Mouse (Mus musculus) embryonic facial prominence, embryonic 10.5 days (tissue): ENCODE measurements around the gene Tnnt2. TPM values are rescaled to one million over a fixed set of nuclear protein-coding genes. Genes with fewer than 3 reads are reported as not detected.

Experiments used
- DNase-seq: peaks from one replicate; pipeline ENCODE4 v3.0.0-alpha.2; 2017; ENCODE audit warnings: low spot score
- H3K27ac ChIP-seq: fragments of 300-500 bp; sonication (generic); replicated peaks from 2 replicates; pipeline ENCODE4 v1.5.1; 2016; ENCODE audit warnings: mild to moderate bottlenecking
- H3K27me3 ChIP-seq: fragments of 300-500 bp; sonication (generic); replicated peaks from 2 replicates; pipeline ENCODE4 v1.6.1; 2016; ENCODE audit warnings: low read depth, mild to moderate bottlenecking; ENCODE audit not compliant: poor library complexity, severe bottlenecking
- H3K36me3 ChIP-seq: fragments of 300-500 bp; sonication (generic); replicated peaks from 2 replicates; pipeline ENCODE4 v1.6.1; 2016; ENCODE audit warnings: mild to moderate bottlenecking, moderate library complexity
- H3K4me1 ChIP-seq: fragments of 300-500 bp; sonication (generic); 2 replicates; pipeline ENCODE4 v1.6.1; 2016
- H3K4me3 ChIP-seq: fragments of 300-500 bp; sonication (generic); 2 replicates; pipeline ENCODE4 v1.5.1; 2016; ENCODE audit warnings: mild to moderate bottlenecking, moderate library complexity
- H3K9me3 ChIP-seq: fragments of 300-500 bp; sonication (generic); 2 replicates; pipeline ENCODE4 v1.6.1; 2016; ENCODE audit warnings: mild to moderate bottlenecking
- WGBS: fragments of 180-500 bp; shearing (Covaris S2); methylation state at CpG from one replicate; pipeline ENCODE4 v1.1.7; 2016; 5-methylcytosine and 5-hydroxymethylcytosine counted together
- polyA plus RNA-seq: library from polyadenylated mRNA; unstranded; fragments of >200 nt; fragmentation: Nextera tagmentation; extraction: Ambion mirVana; gene quantifications from 2 replicates; pipeline ENCODE4 v1.2.1, GENCODE M21; 2016

Tnnt2 gene
- polyA plus RNA-seq, 1 experiment from 2014 or later: 1.1 TPM

GRCm38 (mm10) chr1:135810180-135810579 is 26.0 kb upstream of the Tnnt2 start:
- H3K27me3 ChIP-seq: peaks cover 34% of the 10 kb centered on the region
- no peak overlapping the region for H3K4me3 ChIP-seq
- no peaks in the 10 kb centered on the region for H3K9me3 ChIP-seq
- no peaks in the 10 kb centered on the region for H3K36me3 ChIP-seq
- no peak overlapping the region for H3K27ac ChIP-seq
- 78% methylated on average over 2 of the region's 2 CpGs for WGBS
- no peak for DNase-seq
- H3K4me1 ChIP-seq: peaks cover 11% of the 10 kb centered on the region; the same call in 1 of the 2 replicates

GRCm38 (mm10) chr1:135811016-135811646 is 25.0 kb upstream of the Tnnt2 start:
- Histone ChIP-seq H3K4me3 (no peak overlapping the region), H3K9me3 (no peaks in the 10 kb centered on the region), H3K27me3 (peaks cover 40% of the 10 kb centered on the region), H3K4me1 (peaks cover 11% of the 10 kb centered on the region; the same call in 1 of the 2 replicates), H3K27ac (no peak overlapping the region), H3K36me3 (no peaks in the 10 kb centered on the region)
- WGBS: 33% methylated on average over 7 of the region's 7 CpGs
- peak; percentile 88 for DNase-seq

- Histone ChIP-seq H3K27me3 (peaks cover 51% of the 10 kb centered on the region), H3K36me3 (no peaks in the 10 kb centered on the region), H3K4me3 (no peak overlapping the region), H3K4me1 (peaks cover 10% of the 10 kb centered on the region; the same call in 1 of the 2 replicates), H3K9me3 (no peaks in the 10 kb centered on the region), H3K27ac (no peak overlapping the region)
- no peak for DNase-seq
- 87% methylated on average over 3 of the region's 3 CpGs for WGBS
Measured at GRCm38 (mm10) chr1:135812205-135812604, 23.9 kb upstream of the Tnnt2 start.

- DNase-seq: no peak
- WGBS: 56% methylated on average over 2 of the region's 2 CpGs
- peaks cover 8% of the 10 kb centered on the region; the same call in 1 of the 2 replicates for H3K4me1 ChIP-seq
- H3K27me3 ChIP-seq: peaks cover 55% of the 10 kb centered on the region
- H3K9me3 ChIP-seq: no peaks in the 10 kb centered on the region
- no peak overlapping the region for H3K4me3 ChIP-seq
- no peak overlapping the region for H3K27ac ChIP-seq
- H3K36me3 ChIP-seq: no peaks in the 10 kb centered on the region
Measured at GRCm38 (mm10) chr1:135812618-135813017, 23.5 kb upstream of the Tnnt2 start.

- DNase-seq: no peak
- Histone ChIP-seq H3K36me3 (no peaks in the 10 kb centered on the region), H3K27ac (no peak overlapping the region), H3K4me3 (no peak overlapping the region), H3K9me3 (no peaks in the 10 kb centered on the region), H3K27me3 (peaks cover 59% of the 10 kb centered on the region), H3K4me1 (peaks cover 11% of the 10 kb centered on the region)
- 83% methylated on average over 4 of the region's 4 CpGs for WGBS
Measured at GRCm38 (mm10) chr1:135813071-135813470, 23.1 kb upstream of the Tnnt2 start.

GRCm38 (mm10) chr1:135813687-135814395 is 22.3 kb upstream of the Tnnt2 start:
- H3K9me3 ChIP-seq: no peaks in the 10 kb centered on the region
- H3K27me3 ChIP-seq: peaks cover 66% of the 10 kb centered on the region
- H3K36me3 ChIP-seq: no peaks in the 10 kb centered on the region
- 79% methylated on average over 5 of the region's 5 CpGs for WGBS
- H3K4me3 ChIP-seq: no peak overlapping the region
- H3K27ac ChIP-seq: no peak overlapping the region
- H3K4me1 ChIP-seq: peaks cover 14% of the 10 kb centered on the region
- no peak for DNase-seq

GRCm38 (mm10) chr1:135814531-135814930 is 21.6 kb upstream of the Tnnt2 start:
- Histone ChIP-seq H3K27ac (no peak overlapping the region; the same call in 1 of the 2 replicates), H3K9me3 (no peaks in the 10 kb centered on the region), H3K4me3 (no peak overlapping the region), H3K36me3 (no peaks in the 10 kb centered on the region), H3K27me3 (peaks cover 66% of the 10 kb centered on the region), H3K4me1 (peaks cover 21% of the 10 kb centered on the region)
- DNase-seq: no peak
- WGBS: 85% methylated on average over 5 of the region's 5 CpGs

- peaks cover 85% of the 10 kb centered on the region for H3K27me3 ChIP-seq
Measured at GRCm38 (mm10) chr1:135817595-135817994, 18.6 kb upstream of the Tnnt2 start.

GRCm38 (mm10) chr1:135818481-135819086 is 17.6 kb upstream of the Tnnt2 start, which contains the start of gene Lad1:
Gene Lad1 (plus strand): TSS chr1:135818598.
- Histone ChIP-seq H3K27ac (peak within 1 kb of the TSS; percentile 82), H3K27me3 (peaks cover 92% of the 10 kb centered on the region), H3K4me3 (peak within 1 kb of the TSS; percentile 75), H3K4me1 (peaks cover 27% of the 10 kb centered on the region), H3K36me3 (no peaks in the 10 kb centered on the region), H3K9me3 (no peaks in the 10 kb centered on the region)
- DNase-seq: peak; percentile 71
- under 1% methylated on average over 63 of the region's 63 CpGs for WGBS

More at GRCm38 (mm10) chr1:135817595-135817994, 18.6 kb upstream of the Tnnt2 start:
- 56% methylated on average over 4 of the region's 4 CpGs for WGBS
- no peak overlapping the region for H3K27ac ChIP-seq
- H3K4me3 ChIP-seq: no peak overlapping the region
- H3K36me3 ChIP-seq: no peaks in the 10 kb centered on the region
- no peaks in the 10 kb centered on the region for H3K9me3 ChIP-seq
- no peak for DNase-seq
- H3K4me1 ChIP-seq: peaks cover 27% of the 10 kb centered on the region

GRCm38 (mm10) chr1:135820071-135820470 is 16.1 kb upstream of the Tnnt2 start:
- peaks cover 79% of the 10 kb centered on the region for H3K27me3 ChIP-seq

GRCm38 (mm10) chr1:135820736-135821364 is 15.3 kb upstream of the Tnnt2 start:
- H3K4me1 ChIP-seq: peaks cover 27% of the 10 kb centered on the region
- no peaks in the 10 kb centered on the region for H3K9me3 ChIP-seq
- H3K27ac ChIP-seq: 0 out of 2 replicates have a peak overlapping the region, but pooled peaks have one; percentile 7
- DNase-seq: no peak
- H3K4me3 ChIP-seq: no peak overlapping the region
- 83% methylated on average over 16 of the region's 16 CpGs for WGBS
- H3K27me3 ChIP-seq: peaks cover 74% of the 10 kb centered on the region
- H3K36me3 ChIP-seq: no peaks in the 10 kb centered on the region

More at GRCm38 (mm10) chr1:135820071-135820470, 16.1 kb upstream of the Tnnt2 start:
- H3K36me3 ChIP-seq: no peaks in the 10 kb centered on the region
- DNase-seq: no peak
- 79% methylated on average over 10 of the region's 10 CpGs for WGBS
- peak overlapping the region; percentile 75 for H3K4me3 ChIP-seq
- peaks cover 27% of the 10 kb centered on the region for H3K4me1 ChIP-seq
- H3K9me3 ChIP-seq: no peaks in the 10 kb centered on the region
- H3K27ac ChIP-seq: no peak overlapping the region

- DNase-seq: no peak
- no peak overlapping the region for H3K4me3 ChIP-seq
- H3K9me3 ChIP-seq: no peaks in the 10 kb centered on the region
- no peak overlapping the region for H3K27ac ChIP-seq
- H3K27me3 ChIP-seq: peaks cover 64% of the 10 kb centered on the region
- H3K4me1 ChIP-seq: peaks cover 27% of the 10 kb centered on the region
- no peaks in the 10 kb centered on the region for H3K36me3 ChIP-seq
- WGBS: 82% methylated on average over 7 of the region's 7 CpGs
Measured at GRCm38 (mm10) chr1:135821780-135822179, 14.4 kb upstream of the Tnnt2 start.
